Mouse (Mus musculus): Measurements from ENCODE around the gene Gatad2b. TPM values are rescaled to one million over a fixed set of nuclear protein-coding genes. Genes with fewer than 3 reads are reported as not detected.
A peak's percentile ranks its signal among the peaks of the same experiment; 100 is the strongest.
"Not testable (repeated sequence)": the region's sequence is repeated elsewhere in the genome, so short reads cannot be mapped to it uniquely, and the experiment has no call there.

Gene Gatad2b
- 33.3 and 40.7 TPM in 2 replicates for polyA plus RNA-seq (2012; rRNA removed)

DNA sequence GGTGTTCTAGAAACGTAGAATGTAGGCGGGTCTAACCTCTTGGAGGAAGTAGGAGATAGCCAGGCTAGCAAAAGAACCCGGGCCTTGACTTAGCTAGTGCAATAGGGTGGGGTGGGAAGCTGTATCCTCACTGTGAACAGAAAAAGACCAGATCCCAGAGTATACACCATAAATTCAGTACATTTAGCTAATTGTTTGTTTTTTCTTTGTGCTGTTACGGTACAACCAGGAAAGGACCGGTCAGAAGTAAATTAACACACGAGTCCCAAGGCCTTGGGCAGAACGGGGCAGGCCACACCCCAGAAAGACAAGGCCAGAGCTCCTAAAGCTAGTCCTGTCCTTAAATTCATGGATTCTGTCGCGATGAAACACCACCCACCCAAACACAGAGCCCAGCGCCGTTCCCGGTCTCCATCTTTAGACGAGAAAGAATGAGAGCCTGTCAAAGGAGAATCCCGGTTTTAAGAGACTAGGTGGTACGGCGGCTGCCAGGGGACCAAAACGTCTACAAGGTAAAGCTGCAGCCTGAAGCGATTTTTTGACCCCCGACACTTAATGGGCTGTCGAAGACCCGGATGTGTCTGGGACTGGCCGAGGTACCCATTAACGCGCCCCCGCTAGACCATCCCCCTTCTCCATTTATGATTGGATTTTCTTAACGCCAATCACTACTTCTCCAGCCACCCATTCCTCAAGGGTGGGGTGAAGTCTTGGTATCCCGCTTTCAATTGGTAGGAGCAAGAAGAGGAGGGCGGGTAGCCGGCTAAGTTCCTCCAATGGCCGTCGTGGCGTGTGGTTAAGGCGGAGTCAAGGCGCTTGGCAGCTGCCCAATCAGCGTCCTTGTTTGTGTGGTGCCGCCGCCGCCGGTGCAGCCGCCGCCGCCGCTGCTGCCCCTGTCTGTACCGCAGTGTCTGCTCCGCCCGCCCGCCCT lies at the start of gene Gatad2b:
TSS of gene Gatad2b (plus strand) at position 834 of the 931 bp plus-strand sequence.
- H3K4me1 ChIP-seq (ENCODE audit: control insufficient read depth, insufficient read depth, low read length) = no peaks in the 10 kb centered on the region; the same call in 1 of the 2 replicates
- no peaks in the 10 kb centered on the region for H3K27me3 ChIP-seq (ENCODE audit: control insufficient read depth, insufficient read depth, low read length)
- TF ChIP-seq POLR2A (IDR thresholded peaks at IDR 0.05; ENCODE audit: borderline replicate concordance, insufficient read depth, low read length) (peak; percentile 65; the same call in 1 of the 2 replicates), CTCF (IDR thresholded peaks at IDR 0.05; ENCODE audit: borderline replicate concordance, insufficient read depth, low read depth, low read length) (no peak)
- peak within 1 kb of the TSS; percentile 92 for H3K27ac ChIP-seq (ENCODE audit: insufficient read depth, low read length)
- under 1% methylated on average over 43 of the region's 47 CpGs for WGBS
- peak within 1 kb of the TSS; percentile 94 for H3K4me3 ChIP-seq (replicated peaks; ENCODE audit: insufficient read depth, low read depth, low read length)
- peak; percentile 99 to 100 for DNase-seq

DNA sequence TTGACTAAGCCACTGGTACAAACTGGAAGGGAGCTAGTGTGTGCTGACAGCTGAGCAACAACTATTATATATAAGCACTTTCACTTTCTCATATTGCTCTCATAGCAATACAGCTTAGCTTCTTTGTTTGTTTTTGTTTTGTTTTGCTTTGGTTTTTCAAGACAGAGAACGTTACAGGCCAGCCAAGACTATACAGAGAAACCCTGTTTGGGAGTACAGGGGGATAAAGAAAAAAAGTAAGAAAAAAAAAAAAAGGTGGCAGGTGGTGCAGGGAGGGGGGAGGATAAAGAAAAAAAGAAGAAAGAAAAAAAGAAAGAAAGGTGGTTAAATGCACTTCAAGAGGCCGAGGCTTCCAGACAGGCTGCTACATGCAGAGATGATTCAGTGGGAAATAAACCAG lies 47.6 kb upstream of the Gatad2b start:
- WGBS = 80% methylated on average over 2 of the region's 2 CpGs

DNA sequence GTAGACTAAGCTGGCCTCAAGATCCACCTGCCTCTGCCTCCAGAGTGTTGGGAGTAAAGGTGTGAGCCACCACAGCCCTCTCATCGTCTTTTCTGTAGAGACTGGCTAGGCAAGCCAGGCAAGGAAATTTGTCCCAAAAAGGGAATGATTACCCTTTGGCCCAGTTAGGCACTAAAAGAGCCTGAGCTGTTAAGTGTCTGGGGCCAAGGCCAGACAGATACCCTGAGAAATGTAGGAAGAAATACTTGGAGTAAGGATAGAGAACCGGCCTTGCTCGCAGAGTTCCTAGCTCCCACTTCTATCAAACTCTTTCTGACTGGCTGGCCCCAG lies 45.4 kb upstream of the Gatad2b start:
- H3K4me3 ChIP-seq (replicated peaks; ENCODE audit: insufficient read depth, low read depth, low read length) = peak overlapping the region; percentile 53
- peaks cover 5% of the 10 kb centered on the region for H3K4me1 ChIP-seq (ENCODE audit: control insufficient read depth, insufficient read depth, low read length)
- DNase-seq = no peak
- 0% methylated on average over 3 of the region's 3 CpGs for WGBS
- TF ChIP-seq CTCF (IDR thresholded peaks at IDR 0.05; ENCODE audit: borderline replicate concordance, insufficient read depth, low read depth, low read length) (no peak), POLR2A (IDR thresholded peaks at IDR 0.05; ENCODE audit: borderline replicate concordance, insufficient read depth, low read length) (no peak)
- H3K27ac ChIP-seq (ENCODE audit: insufficient read depth, low read length) = peak overlapping the region; percentile 55
- H3K27me3 ChIP-seq (ENCODE audit: control insufficient read depth, insufficient read depth, low read length) = no peaks in the 10 kb centered on the region

More for the DNA sequence above, 47.6 kb upstream of the Gatad2b start:
- Histone ChIP-seq H3K4me1 (ENCODE audit: control insufficient read depth, insufficient read depth, low read length) (no peaks in the 10 kb centered on the region), H3K4me3 (replicated peaks; ENCODE audit: insufficient read depth, low read depth, low read length) (no peak overlapping the region), H3K27me3 (ENCODE audit: control insufficient read depth, insufficient read depth, low read length) (no peaks in the 10 kb centered on the region), H3K27ac (ENCODE audit: insufficient read depth, low read length) (no peak overlapping the region)
- no peak for DNase-seq
- TF ChIP-seq POLR2A (IDR thresholded peaks at IDR 0.05; ENCODE audit: borderline replicate concordance, insufficient read depth, low read length) = no peak
- no peak for TF ChIP-seq CTCF (IDR thresholded peaks at IDR 0.05; ENCODE audit: borderline replicate concordance, insufficient read depth, low read depth, low read length)

DNA sequence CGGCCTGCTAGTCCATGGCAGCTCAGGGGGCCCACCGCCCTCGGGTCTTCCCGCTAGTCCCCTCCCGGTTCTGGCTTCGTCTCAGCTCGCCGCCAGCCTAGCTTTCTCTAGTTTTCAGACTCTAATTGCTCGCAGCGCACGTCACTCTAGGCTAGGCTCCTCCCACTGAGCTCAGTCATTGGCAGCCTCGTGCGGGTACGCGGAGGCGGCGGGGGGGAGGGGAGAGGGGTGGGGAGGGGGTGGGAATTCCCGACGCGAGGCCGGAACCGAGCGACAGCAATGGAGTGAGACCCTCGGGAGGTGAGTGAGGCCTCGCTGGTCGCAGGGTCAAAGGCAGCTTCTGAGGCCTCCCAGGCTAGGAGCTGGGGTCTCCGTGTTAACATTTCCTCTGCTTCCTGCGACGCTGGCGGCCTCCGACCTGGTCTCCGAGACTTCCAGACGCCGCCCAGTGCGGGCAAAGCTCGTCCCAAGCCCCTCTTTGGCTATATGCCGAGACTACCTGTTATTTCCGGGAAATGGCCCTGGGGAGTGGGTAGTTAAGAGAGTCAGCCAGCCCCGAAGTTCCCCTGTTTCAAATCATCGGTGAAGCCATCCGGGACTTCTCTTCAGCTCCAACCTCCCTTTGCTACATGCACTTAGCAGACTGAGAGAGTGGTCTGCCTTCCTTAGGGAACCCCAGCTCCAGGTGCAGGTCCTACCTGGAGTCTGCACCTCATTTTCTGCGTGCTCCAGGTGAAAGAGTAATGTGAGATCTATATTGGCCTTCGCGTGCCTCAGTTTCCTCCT lies 44.8 kb upstream of the Gatad2b start, which contains the start of gene Slc39a1:
TSS of gene Slc39a1 (plus strand) at position 213 of the 786 bp plus-strand sequence.
- peaks cover 5% of the 10 kb centered on the region for H3K4me1 ChIP-seq (ENCODE audit: control insufficient read depth, insufficient read depth, low read length)
- peak within 1 kb of the TSS; percentile 92 for H3K27ac ChIP-seq (ENCODE audit: insufficient read depth, low read length)
- no peaks in the 10 kb centered on the region for H3K27me3 ChIP-seq (ENCODE audit: control insufficient read depth, insufficient read depth, low read length)
- peak within 1 kb of the TSS; percentile 96 for H3K4me3 ChIP-seq (replicated peaks; ENCODE audit: insufficient read depth, low read depth, low read length)
- peak; percentile 49; the same call in 1 of the 2 replicates for TF ChIP-seq POLR2A (IDR thresholded peaks at IDR 0.05; ENCODE audit: borderline replicate concordance, insufficient read depth, low read length)
- no peak for TF ChIP-seq CTCF (IDR thresholded peaks at IDR 0.05; ENCODE audit: borderline replicate concordance, insufficient read depth, low read depth, low read length)
- peak; percentile 92 to 94 for DNase-seq
- 1% methylated on average over 44 of the region's 44 CpGs for WGBS

DNA sequence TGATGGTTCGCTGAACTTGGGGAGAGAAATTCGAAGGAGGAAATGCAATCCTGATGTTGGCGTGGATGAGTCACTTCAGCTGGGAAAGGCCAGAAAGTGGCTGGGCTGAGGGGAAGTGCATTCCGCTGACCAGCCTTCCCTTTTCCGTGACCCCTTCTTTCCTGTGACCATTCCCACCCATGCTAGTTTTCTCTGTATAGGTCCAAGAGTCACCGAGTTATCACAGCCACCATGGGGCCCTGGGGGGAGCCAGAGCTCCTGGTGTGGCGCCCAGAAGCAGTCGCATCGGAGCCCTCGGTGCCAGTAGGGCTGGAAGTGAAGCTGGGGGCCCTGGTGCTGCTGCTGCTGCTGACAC lies 44.3 kb upstream of the Gatad2b start:
- TF ChIP-seq CTCF (IDR thresholded peaks at IDR 0.05; ENCODE audit: borderline replicate concordance, insufficient read depth, low read depth, low read length) (no peak), POLR2A (IDR thresholded peaks at IDR 0.05; ENCODE audit: borderline replicate concordance, insufficient read depth, low read length) (no peak)
- peak in 1 of 2 experiments; percentile 54 for DNase-seq
- H3K27me3 ChIP-seq (ENCODE audit: control insufficient read depth, insufficient read depth, low read length) = no peaks in the 10 kb centered on the region
- 6% methylated on average over 10 of the region's 10 CpGs for WGBS
- H3K27ac ChIP-seq (ENCODE audit: insufficient read depth, low read length) = peak overlapping the region; percentile 92; the same call in 1 of the 2 replicates
- peaks cover 5% of the 10 kb centered on the region for H3K4me1 ChIP-seq (ENCODE audit: control insufficient read depth, insufficient read depth, low read length)
- H3K4me3 ChIP-seq (replicated peaks; ENCODE audit: insufficient read depth, low read depth, low read length) = peak overlapping the region; percentile 96

DNA sequence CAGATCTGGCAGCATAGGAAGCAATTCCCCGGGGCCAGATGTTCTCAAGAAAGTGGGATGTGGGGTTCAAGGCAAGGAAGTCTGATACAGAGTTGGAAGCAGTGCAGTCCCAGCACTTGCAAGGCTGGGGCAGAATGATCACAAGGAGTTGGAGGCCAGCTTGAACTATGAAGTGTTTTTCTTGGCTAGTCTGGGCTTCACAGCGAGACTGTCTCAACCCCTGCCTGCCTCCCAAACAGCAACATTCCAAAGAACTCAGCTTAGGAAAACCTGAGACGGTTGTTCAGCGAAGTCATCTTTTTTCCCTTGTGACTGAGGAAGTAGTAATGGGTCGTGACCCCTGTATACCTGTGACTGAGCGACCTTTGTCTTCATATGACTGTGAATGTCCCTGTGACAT lies 42.2 kb upstream of the Gatad2b start:
- TF ChIP-seq CTCF (IDR thresholded peaks at IDR 0.05; ENCODE audit: borderline replicate concordance, insufficient read depth, low read depth, low read length) = no peak
- no peak for TF ChIP-seq POLR2A (IDR thresholded peaks at IDR 0.05; ENCODE audit: borderline replicate concordance, insufficient read depth, low read length)
- 89% methylated on average over 6 of the region's 6 CpGs for WGBS
- peaks cover 6% of the 10 kb centered on the region for H3K4me1 ChIP-seq (ENCODE audit: control insufficient read depth, insufficient read depth, low read length)
- no peak for DNase-seq
- no peak overlapping the region for H3K4me3 ChIP-seq (replicated peaks; ENCODE audit: insufficient read depth, low read depth, low read length)
- no peak overlapping the region for H3K27ac ChIP-seq (ENCODE audit: insufficient read depth, low read length)
- no peaks in the 10 kb centered on the region for H3K27me3 ChIP-seq (ENCODE audit: control insufficient read depth, insufficient read depth, low read length)

DNA sequence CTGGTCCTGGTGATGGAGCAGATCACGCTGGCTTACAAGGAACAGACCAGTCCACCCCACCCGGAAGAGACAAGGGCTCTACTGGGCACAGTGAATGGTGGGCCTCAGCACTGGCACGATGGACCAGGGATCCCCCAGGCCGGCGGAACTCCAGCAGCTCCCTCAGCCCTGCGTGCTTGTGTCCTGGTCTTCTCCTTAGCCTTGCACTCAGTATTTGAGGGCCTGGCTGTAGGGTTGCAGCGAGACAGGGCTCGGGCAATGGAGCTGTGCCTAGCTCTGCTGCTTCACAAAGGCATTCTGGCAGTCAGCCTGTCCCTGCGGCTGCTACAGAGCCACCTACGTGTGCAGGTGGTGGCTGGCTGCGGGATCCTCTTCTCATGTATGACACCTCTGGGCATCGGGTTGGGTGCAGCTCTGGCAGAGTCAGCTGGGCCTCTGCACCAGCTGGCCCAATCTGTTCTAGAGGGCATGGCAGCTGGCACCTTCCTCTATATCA lies 41.2 kb upstream of the Gatad2b start:
- not testable (repeated sequence) for H3K27me3 ChIP-seq (ENCODE audit: control insufficient read depth, insufficient read depth, low read length); H3K4me3 ChIP-seq (replicated peaks; ENCODE audit: insufficient read depth, low read depth, low read length); H3K27ac ChIP-seq (ENCODE audit: insufficient read depth, low read length); DNase-seq
- WGBS = 57% methylated on average over 11 of the region's 12 CpGs
- peaks cover 14% of the 10 kb centered on the region for H3K4me1 ChIP-seq (ENCODE audit: control insufficient read depth, insufficient read depth, low read length)

DNA sequence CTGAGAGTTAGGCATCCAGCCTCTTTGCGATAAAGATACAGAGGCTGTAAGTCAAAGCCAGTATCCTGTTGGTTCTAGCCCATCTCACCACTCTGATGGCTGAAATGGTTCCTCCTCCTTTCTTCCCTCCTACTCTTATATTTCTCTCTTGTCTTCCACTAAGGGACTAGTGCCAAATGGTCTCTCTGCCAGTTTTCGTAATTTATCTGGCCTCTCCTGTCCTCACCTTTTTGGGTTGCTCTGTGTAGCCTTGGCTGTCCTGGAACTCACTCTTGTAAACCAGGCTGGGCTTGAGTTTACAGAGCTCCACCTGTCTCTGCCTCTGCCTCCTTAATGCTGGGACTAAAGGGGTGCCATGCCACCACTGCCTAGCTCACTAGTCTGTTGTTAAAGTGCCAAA lies 40.3 kb upstream of the Gatad2b start:
- H3K27me3 ChIP-seq (ENCODE audit: control insufficient read depth, insufficient read depth, low read length); H3K4me3 ChIP-seq (replicated peaks; ENCODE audit: insufficient read depth, low read depth, low read length); DNase-seq; H3K27ac ChIP-seq (ENCODE audit: insufficient read depth, low read length): not testable (repeated sequence)
- WGBS = 40% methylated on average over 2 of the region's 2 CpGs
- H3K4me1 ChIP-seq (ENCODE audit: control insufficient read depth, insufficient read depth, low read length) = peaks cover 19% of the 10 kb centered on the region

DNA sequence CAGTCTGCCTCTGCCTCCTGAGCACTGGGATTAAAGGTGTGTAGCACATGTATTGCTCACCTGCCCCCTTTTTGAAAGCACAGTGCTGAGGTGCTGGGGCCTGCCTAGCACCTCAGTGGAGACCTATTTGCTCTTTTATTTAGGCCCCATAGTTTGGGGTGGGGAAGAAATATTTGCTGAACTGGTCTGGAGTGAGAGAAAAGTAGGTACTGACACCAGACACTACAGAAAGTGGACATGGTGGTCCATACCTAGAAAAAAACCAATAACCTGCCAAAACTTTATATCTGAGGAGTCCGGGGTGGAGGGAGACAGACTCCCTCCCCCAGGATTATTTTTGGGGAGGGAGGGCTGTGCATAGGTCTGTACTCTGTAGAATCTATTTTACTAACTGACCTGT lies 39.8 kb upstream of the Gatad2b start:
- H3K4me3 ChIP-seq (replicated peaks; ENCODE audit: insufficient read depth, low read depth, low read length); H3K27ac ChIP-seq (ENCODE audit: insufficient read depth, low read length); H3K27me3 ChIP-seq (ENCODE audit: control insufficient read depth, insufficient read depth, low read length); DNase-seq: not testable (repeated sequence)
- 50% methylated on average over 1 of the region's 1 CpGs for WGBS
- H3K4me1 ChIP-seq (ENCODE audit: control insufficient read depth, insufficient read depth, low read length) = peaks cover 24% of the 10 kb centered on the region
